Mouse (Mus musculus) stomach, embryonic 15.5 days (tissue): ENCODE measurements around the gene Bhmt2. TPM values are rescaled to one million over a fixed set of nuclear protein-coding genes. Genes with fewer than 3 reads are reported as not detected.

Experiments used
- ATAC-seq: fragments of 200-750 bp; cut with Nextera tagmentation; 2 replicates; pipeline ENCODE4 v1.8.0; 2017; ENCODE audit warnings: low read depth, moderate number of reproducible peaks, moderate TSS enrichment; ENCODE audit not compliant: insufficient read depth, low FRiP score
- H3K27ac ChIP-seq: fragments of 300-500 bp; sonication (generic); 2 replicates; pipeline ENCODE4 v1.5.1; 2015; ENCODE audit warnings: mild to moderate bottlenecking, inconsistent platforms
- H3K27me3 ChIP-seq: fragments of 300-500 bp; sonication (generic); replicated peaks from 2 replicates; pipeline ENCODE4 v1.6.1; 2015; ENCODE audit warnings: inconsistent platforms
- H3K36me3 ChIP-seq: fragments of 300-500 bp; sonication (generic); 2 replicates; pipeline ENCODE4 v1.6.1; 2015; ENCODE audit warnings: inconsistent platforms
- H3K4me1 ChIP-seq: fragments of 300-500 bp; sonication (generic); 2 replicates; pipeline ENCODE4 v1.6.1; 2015; ENCODE audit warnings: inconsistent platforms
- H3K4me2 ChIP-seq: fragments of 300-500 bp; sonication (generic); 2 replicates; pipeline ENCODE4 v1.6.1; 2015; ENCODE audit warnings: mild to moderate bottlenecking, inconsistent platforms
- H3K4me3 ChIP-seq: fragments of 300-500 bp; sonication (generic); replicated peaks from 2 replicates; pipeline ENCODE4 v1.5.1; 2015; ENCODE audit warnings: inconsistent platforms
- H3K9ac ChIP-seq: fragments of 300-500 bp; sonication (generic); 2 replicates; pipeline ENCODE4 v1.6.1; 2015; ENCODE audit warnings: inconsistent platforms
- H3K9me3 ChIP-seq: fragments of 300-500 bp; sonication (generic); 2 replicates; pipeline ENCODE4 v1.6.1; 2016; ENCODE audit warnings: inconsistent platforms
- WGBS: fragments of 180-500 bp; shearing (Covaris S2); methylation state at CpG from one replicate; pipeline ENCODE4 v1.1.7; 2015; 5-methylcytosine and 5-hydroxymethylcytosine counted together
- polyA plus RNA-seq: library from polyadenylated mRNA; unstranded; fragments of >200 nt; fragmentation: Nextera tagmentation; extraction: Ambion mirVana; gene quantifications from 2 replicates; pipeline ENCODE4 v1.2.1, GENCODE M21; 2015

The Bhmt2 gene
- polyA plus RNA-seq, 1 experiment from 2014 or later, result 2.2 TPM

- Histone ChIP-seq H3K4me2 (no peak overlapping the region), H3K9ac (no peak overlapping the region), H3K9me3 (no peaks in the 10 kb centered on the region), H3K4me1 (no peaks in the 10 kb centered on the region), H3K27ac (no peak overlapping the region), H3K36me3 (no peaks in the 10 kb centered on the region), H3K4me3 (no peak overlapping the region), H3K27me3 (no peaks in the 10 kb centered on the region)
- no peak for ATAC-seq
- 74% methylated on average over 13 of the region's 13 CpGs for WGBS
Observed at GRCm38 (mm10) chr13:93606868-93607578, 67.1 kb downstream of the Bhmt2 start.

Other genes with a start within 250 kb of the Bhmt2 start
- gene Jmy, start 174.5 kb downstream of the Bhmt2 start, polyA plus RNA-seq, result 7.7 and 7.8 TPM in 2 replicates
- 1.9 and 6.8 TPM in 2 replicates for gene Bhmt, start 36.3 kb downstream of the Bhmt2 start, polyA plus RNA-seq
- gene Dmgdh, start 131 bp upstream of the Bhmt2 start, polyA plus RNA-seq, result 0.83 and 1.3 TPM in 2 replicates
- gene Arsb, start 97.3 kb upstream of the Bhmt2 start, polyA plus RNA-seq, result 10.5 and 12.4 TPM in 2 replicates